Mouse (Mus musculus): Measurements from ENCODE around the gene Pex11b.

DNA sequence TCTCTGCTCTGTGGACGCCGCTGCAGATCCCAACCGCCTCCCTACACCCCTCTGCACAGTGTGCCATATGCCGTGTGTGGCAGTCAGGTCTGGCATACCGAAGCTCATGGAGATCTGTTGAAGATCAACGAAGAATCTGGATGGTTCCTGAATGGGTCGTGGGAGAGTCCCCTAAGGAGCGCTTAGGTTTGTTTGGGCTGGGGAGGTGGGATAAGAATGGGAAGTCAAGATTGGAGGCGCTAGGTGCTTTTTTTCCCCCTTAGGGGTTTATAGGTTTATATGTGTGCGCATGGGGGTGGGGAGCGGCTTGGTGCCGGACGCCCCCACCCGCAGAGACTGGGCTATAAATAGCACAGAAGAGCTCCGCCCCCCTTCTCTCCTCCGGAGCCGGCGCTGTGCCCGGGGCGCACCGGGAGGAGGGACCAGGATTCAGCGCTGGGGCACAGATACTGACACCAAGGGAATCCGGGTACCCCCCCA lies 38.9 kb upstream of the Pex11b start, which contains the start of gene Ankrd34a:
- TF ChIP-seq CTCF (IDR thresholded peaks at IDR 0.05; ENCODE audit: low read depth) (no peak), EP300 (optimal IDR thresholded peaks at IDR 0.05) (no peak)

Data from stomach, postnatal 0 days (tissue).